Mouse (Mus musculus): ENCODE data around the gene Slc4a4.
A peak's percentile ranks its signal among the peaks of the same experiment; 100 is the strongest.
"Not testable (repeated sequence)": the region's sequence is repeated elsewhere in the genome, so short reads cannot be mapped to it uniquely, and the experiment has no call there.

Gene Slc4a4

GRCm38 (mm10) chr5:89088462-89088861 is 201.8 kb downstream of the Slc4a4 start:
- DNase-seq: no peak

GRCm38 (mm10) chr5:89090131-89090530 is 203.5 kb downstream of the Slc4a4 start:
- DNase-seq: no peak

DNA sequence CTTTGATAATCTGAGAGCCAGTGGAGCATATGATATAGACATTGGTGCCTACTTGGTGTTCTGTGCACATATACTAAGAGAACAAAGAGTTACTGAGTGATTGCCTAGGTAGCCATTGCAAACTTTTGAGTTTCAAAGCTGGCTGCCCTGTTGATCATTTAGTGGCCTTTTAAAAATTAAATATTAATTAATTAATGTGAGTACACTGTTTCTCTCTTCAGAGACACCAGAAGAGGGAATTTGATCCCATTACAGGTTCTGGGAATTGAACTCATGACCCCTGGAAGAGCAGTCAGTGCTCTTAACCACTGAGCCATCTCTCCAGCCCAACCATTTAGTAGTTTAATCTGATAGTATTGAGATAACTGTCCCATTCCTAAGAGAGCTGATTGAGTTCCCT is 209.8 kb downstream of the Slc4a4 start:
- no peak for DNase-seq

GRCm38 (mm10) chr5:89097291-89097690 is 210.7 kb downstream of the Slc4a4 start:
- DNase-seq: no peak

DNA sequence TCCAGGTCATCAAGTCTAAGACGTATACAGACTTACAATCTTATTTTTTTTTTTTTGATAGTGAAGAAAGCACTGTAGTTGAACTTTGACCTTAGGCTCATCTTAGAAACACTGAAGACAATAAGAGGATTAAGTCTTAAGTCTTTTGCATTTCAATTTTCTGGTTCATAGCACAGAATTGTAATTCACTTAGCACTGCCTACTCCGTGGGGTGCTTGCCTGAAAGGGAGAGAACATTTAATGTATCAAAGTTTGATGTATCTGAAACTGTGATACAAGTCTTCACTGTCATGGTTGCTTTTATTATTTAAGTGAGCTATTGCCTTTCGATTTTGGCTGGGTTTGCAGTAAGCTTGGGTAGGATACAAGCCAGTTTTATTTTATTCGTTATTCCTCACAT is 211.5 kb downstream of the Slc4a4 start:
- no peak for DNase-seq

GRCm38 (mm10) chr5:89099886-89100285 is 213.3 kb downstream of the Slc4a4 start:
- no peak for DNase-seq

DNA sequence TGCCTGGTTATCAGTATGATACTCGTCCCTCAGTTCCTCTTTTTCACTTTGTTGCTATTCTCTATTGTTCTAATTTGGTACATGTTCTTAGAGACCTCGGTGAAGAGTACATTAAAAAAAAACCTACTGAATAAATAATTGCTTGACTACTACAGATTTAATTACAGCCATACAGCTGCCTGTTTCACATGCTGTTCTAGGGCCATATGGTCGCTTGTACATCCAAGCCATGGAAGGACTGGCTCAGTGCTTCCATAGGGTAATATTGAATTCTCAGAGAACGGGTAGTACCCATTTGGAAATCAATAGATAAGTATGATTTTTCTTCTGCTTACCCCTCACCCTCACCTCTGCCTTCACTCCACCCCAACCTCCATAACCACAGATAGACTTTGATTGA is 215.9 kb downstream of the Slc4a4 start:
- DNase-seq: no peak

DNA sequence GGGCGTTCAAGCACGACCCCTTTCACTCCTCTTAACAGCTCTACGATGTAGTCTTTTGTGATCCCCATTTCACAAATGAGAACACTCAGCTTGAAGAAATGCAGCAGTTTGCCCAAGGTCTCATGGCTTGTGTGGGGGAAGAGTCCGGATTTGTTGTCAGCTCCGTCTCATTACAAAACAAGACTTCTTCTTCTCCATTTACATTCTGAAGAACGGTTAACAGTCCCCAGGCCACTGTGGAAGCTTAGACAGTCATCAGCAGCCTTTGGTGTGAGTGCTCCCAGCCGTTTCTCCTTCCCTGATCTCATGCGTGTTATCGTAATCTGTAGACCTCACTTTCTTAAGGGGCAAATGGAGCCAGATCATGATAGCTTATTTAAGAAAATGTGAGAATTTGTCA is 218.7 kb downstream of the Slc4a4 start:
- DNase-seq: no peak

DNA sequence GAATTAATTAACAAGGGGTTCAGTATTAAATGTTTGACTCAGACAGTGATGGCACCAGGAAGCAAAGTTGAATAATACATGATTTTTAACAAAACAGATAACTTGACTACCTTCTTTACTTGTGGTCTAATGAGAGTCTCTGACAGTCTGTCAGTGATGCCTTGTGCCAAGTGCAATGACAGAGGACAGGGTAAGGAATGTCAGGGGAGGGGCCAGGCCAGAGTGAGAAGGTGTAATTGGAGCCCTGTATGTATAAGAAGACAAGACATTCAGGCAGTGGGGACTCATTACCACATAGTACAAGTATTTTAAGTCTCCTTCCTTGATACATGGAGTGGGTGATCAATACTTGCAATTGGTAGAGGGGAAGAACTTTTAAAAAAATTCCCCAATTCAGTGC is 219.6 kb downstream of the Slc4a4 start:
- no peak for DNase-seq

- no peak for DNase-seq
Observed at GRCm38 (mm10) chr5:89108809-89109208, 222.2 kb downstream of the Slc4a4 start.

DNA sequence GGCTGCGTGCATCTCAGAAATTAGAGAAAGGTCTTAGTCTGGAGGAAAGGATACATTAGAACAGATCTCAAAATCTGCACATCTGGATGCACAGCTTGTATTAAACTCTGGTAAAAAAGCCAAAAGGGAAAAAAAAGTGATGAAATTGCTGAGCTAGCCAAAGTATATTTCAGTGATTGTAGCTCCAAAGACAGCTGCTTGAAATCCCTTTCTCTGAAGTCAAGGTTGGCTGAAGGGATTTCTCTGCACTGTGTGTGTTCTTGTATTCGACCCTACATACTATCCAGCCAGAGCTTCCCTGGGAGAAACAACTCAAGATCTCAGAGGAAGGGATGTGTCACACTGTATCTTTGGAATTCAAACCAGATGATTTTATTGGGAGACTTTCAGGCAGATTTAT is 223.2 kb downstream of the Slc4a4 start:
- DNase-seq: no peak

GRCm38 (mm10) chr5:89111987-89112386 is 225.4 kb downstream of the Slc4a4 start:
- not testable (repeated sequence) for DNase-seq

GRCm38 (mm10) chr5:89120881-89121280 is 234.3 kb downstream of the Slc4a4 start:
- no peak for DNase-seq

DNA sequence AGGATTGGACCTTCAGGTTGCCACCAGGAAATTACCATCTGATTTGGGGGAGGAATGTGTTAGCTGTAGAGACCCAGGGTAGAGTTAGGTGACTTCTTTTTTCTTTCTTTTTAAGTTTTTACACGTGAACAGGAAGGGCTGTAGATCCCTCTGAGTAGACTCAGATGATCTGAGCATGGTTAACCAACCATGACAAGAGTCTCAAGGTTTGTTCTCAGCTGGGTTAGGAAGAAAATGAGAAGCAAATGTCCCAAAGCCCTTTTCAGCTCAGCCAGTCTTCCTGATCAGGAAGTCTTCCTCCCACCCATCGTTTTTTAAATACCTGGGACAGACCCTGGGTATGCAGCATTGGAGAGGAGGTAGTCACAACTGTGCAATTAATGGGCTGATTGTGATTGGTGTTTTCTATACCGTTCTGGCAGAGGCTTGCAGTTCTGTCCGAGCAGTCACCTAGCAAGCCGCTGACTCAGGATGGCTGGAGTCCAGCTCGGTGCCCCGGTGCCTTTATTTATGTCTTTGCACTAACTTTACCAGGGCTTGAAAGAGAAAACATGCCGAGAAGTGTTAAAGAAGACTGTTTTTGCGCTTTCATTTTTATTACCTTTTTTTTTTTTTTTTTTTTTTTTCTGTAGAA is 236.8 kb downstream of the Slc4a4 start:
- DNase-seq: peak; percentile 79 to 83

DNA sequence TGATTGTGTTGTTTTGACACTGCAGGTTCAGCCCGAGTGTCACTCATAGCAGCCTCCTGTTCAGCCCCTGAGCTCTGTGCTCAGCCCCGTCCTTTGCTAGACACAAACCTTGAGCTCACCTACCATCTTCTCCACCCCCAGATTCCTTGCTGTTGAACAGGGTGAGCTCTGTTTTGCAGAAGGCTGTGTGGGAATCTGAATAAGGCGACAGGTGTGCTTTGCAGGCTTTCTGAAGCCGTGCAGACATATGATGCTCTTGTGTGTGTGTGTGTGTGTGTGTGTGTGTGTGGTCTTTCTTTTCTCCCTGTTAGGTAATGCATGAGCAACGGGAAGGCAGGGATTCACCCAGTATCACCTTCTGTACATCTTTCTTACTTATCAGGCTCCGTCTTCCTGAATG is 241.6 kb downstream of the Slc4a4 start:
- DNase-seq: no peak

DNA sequence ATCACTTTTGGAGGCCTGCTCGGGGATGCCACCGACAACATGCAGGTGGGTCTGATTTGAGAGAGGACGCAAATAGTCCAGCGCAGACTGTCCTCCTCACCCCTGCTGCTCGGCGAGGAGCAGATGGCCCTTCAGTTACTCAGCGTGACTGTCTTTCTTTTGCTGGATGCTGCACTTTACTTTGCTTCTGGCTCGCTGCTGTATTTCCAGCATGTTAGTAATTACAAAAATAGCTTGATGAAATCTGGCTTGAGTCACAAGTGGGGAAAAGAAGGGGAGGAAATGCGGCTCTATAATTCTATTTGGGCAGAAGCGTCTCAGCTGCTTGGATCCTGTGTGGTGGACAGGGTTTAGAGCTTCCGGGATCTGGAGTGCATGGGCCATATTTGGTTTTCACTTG is 249.2 kb downstream of the Slc4a4 start:
- no peak for DNase-seq

DNA sequence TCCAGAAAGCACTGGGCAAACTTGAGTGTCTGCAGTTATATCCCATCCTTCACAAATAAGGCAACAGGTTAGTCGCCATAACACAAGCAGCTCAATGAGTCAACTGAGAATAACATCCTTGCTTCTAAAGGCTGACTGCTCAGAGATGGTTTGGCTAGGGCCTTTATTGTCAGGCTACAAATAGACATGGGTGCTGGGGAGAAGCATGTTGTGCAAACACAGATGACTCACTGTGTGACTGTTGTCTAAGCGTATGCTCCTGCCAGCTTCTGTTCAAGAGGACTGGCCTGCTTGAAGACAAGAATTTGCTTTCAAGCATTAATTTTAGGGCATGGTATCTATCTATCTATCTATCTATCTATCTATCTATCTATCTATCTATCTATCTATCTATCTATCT is 253.5 kb downstream of the Slc4a4 start:
- no peak for DNase-seq

GRCm38 (mm10) chr5:89141761-89142160 is 255.1 kb downstream of the Slc4a4 start:
- no peak for DNase-seq

GRCm38 (mm10) chr5:89146276-89146675 is 259.7 kb downstream of the Slc4a4 start:
- no peak for DNase-seq

- peak in 1 of 2 experiments; percentile 16 for DNase-seq
Observed at GRCm38 (mm10) chr5:89147282-89147790, 260.7 kb downstream of the Slc4a4 start.

GRCm38 (mm10) chr5:89149436-89150040 is 262.9 kb downstream of the Slc4a4 start:
- DNase-seq: no peak

DNA sequence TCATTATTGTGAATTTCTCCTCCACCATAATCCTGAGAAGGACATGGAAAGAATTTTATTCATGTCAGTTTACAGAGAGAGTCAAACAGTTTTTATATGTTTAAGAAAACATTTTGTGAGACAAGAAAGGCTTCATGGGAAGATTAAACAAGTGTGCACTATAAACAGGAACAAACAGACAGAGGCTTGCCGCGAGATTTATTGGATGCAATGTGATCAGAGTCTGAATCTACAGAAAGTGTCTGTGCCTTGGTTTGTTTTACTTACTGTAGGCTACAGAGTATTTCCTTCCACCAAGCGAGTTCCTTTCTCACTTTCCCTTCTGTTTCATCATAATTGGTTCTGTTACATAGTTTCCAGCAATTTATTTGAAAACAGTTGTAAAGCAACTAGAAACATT is 264.5 kb downstream of the Slc4a4 start:
- DNase-seq: no peak

GRCm38 (mm10) chr5:89171025-89171718 is 284.6 kb downstream of the Slc4a4 start:
- no peak for DNase-seq

- DNase-seq: no peak
Observed at GRCm38 (mm10) chr5:89190063-89190462, 303.4 kb downstream of the Slc4a4 start.
